Mouse (Mus musculus) G1E (cell line): Measurements from ENCODE around the gene Stx7. TPM values are rescaled to one million over a fixed set of nuclear protein-coding genes. Genes with fewer than 3 reads are reported as not detected.

Experiments
- ATAC-seq: 2 replicates; pipeline ENCODE4 v1.8.0; 2016; ENCODE audit warnings: mild to moderate bottlenecking; ENCODE audit not compliant: insufficient number of reproducible peaks, poor library complexity, low FRiP score, severe bottlenecking; ENCODE audit errors: extremely low read depth
- DNase-seq: peaks from one replicate; pipeline ENCODE4 v3.0.0; 2012; ENCODE audit warnings: low spot score
- H3K27me3 ChIP-seq: 2 replicates; pipeline ENCODE4 v1.6.1; 2012; ENCODE audit warnings: mild to moderate bottlenecking, low read length, inconsistent platforms; ENCODE audit not compliant: insufficient read depth
- H3K36me3 ChIP-seq: replicated peaks from 2 replicates; pipeline ENCODE3; 2012; ENCODE audit warnings: mild to moderate bottlenecking, inconsistent platforms
- H3K4me1 ChIP-seq: 2 replicates; pipeline ENCODE4 v1.6.1; 2012; ENCODE audit warnings: low read depth, low read length, inconsistent platforms, mixed read lengths; ENCODE audit not compliant: insufficient read depth
- H3K4me3 ChIP-seq: 2 replicates; pipeline ENCODE4 v1.5.1; 2012; ENCODE audit warnings: low read depth, mild to moderate bottlenecking, inconsistent platforms, low read length, moderate library complexity, mixed read lengths
- H3K9me3 ChIP-seq: replicated peaks from 2 replicates; pipeline ENCODE4 v1.6.1; 2012; ENCODE audit warnings: inconsistent platforms
- CTCF ChIP-seq: IDR thresholded peaks from 2 replicates; pipeline ENCODE4 v1.5.1; 2012; ENCODE audit warnings: low read depth, low read length, inconsistent platforms, mixed read lengths
- GATA1 ChIP-seq: IDR thresholded peaks from 2 replicates; pipeline ENCODE4 v1.6.1; 2012; ENCODE audit warnings: borderline replicate concordance, low read length, inconsistent platforms, mixed read lengths
- GATA2 ChIP-seq: IDR thresholded peaks from 2 replicates; pipeline ENCODE4 v1.6.1; 2012; ENCODE audit warnings: low read depth, low read length, inconsistent platforms, borderline replicate concordance
- POLR2AphosphoS5 ChIP-seq: IDR thresholded peaks from 2 replicates; pipeline ENCODE4 v1.6.1; 2012; ENCODE audit warnings: low read depth, low read length, inconsistent platforms; ENCODE audit not compliant: insufficient replicate concordance
- TAL1 ChIP-seq: conservative IDR thresholded peaks from 2 replicates; pipeline ENCODE4 v1.6.1; 2012; ENCODE audit warnings: low read depth, low read length, inconsistent platforms, mixed read lengths
- polyA plus RNA-seq: library from polyadenylated mRNA; stranded (reverse); fragments of >175 nt; gene quantifications from 2 replicates; pipeline ENCODE4 v1.2.3, GENCODE M21; 2012
- total RNA-seq, 2 experiments: library from RNA; stranded (forward) in 1 of 2; stranded (reverse) in 1 of 2; fragments of 200-1000 nt in 1 of 2; fragments of >200 nt in 1 of 2; fragmentation: Nextera tagmentation in 1 of 2; gene quantifications; 2 replicates each; pipeline ENCODE4 v1.2.3; 2014 to 2017

Stx7 gene
- total and polyA plus RNA-seq, 3 experiments = 39.2 to 61.8 (median 40.7) TPM

GRCm38 (mm10) chr10:24222911-24223310 lies 73.8 kb downstream of the Stx7 start:
- Histone ChIP-seq H3K4me1 (no peaks in the 10 kb centered on the region), H3K27me3 (peaks cover 8% of the 10 kb centered on the region), H3K9me3 (no peaks in the 10 kb centered on the region), H3K36me3 (no peaks in the 10 kb centered on the region), H3K4me3 (no peak overlapping the region)
- TF ChIP-seq CTCF (no peak), GATA2 (no peak), TAL1 (no peak), POLR2AphosphoS5 (no peak), GATA1 (no peak)
- ATAC-seq (no peak), DNase-seq (no peak)

GRCm38 (mm10) chr10:24223449-24224143 lies 74.5 kb downstream of the Stx7 start, which contains the start of gene Moxd1:
Gene Moxd1, plus strand, starts transcription at chr10:24223517.
- Histone ChIP-seq H3K27me3 (peaks cover 8% of the 10 kb centered on the region), H3K4me3 (no peak within 1 kb of the TSS), H3K4me1 (no peaks in the 10 kb centered on the region), H3K9me3 (no peaks in the 10 kb centered on the region), H3K36me3 (no peaks in the 10 kb centered on the region)
- TF ChIP-seq GATA2 (no peak), CTCF (no peak), GATA1 (no peak), POLR2AphosphoS5 (no peak), TAL1 (no peak)
- DNase-seq = no peak
- no peak for ATAC-seq

DNA sequence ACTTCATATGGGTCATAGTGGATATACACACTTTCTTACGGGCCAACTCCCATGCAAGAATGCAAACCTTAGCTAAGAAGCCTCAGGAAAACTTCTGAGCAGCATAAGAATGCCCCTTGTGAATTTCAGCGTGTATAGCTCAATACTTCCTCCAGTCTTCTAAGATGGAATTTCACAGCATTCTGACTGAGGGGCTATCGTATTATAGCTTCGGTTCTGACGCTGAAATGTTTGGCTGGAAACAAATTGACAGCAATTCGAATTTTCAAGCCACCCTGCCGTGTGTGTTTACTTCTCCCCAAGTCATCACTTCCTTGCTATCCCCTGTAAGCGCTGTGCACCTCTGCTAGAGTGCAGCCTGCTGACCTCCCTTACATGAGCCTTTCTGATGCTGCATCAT lies 75.5 kb downstream of the Stx7 start:
- Histone ChIP-seq H3K36me3 (no peaks in the 10 kb centered on the region), H3K4me3 (no peak overlapping the region), H3K27me3 (peaks cover 8% of the 10 kb centered on the region), H3K4me1 (no peaks in the 10 kb centered on the region), H3K9me3 (no peaks in the 10 kb centered on the region)
- DNase-seq (no peak), ATAC-seq (no peak)
- TF ChIP-seq GATA1 = no peak
- no peak for TF ChIP-seq GATA2
- TF ChIP-seq POLR2AphosphoS5 = no peak
- TF ChIP-seq TAL1 = no peak
- no peak for TF ChIP-seq CTCF

GRCm38 (mm10) chr10:24228318-24229183 lies 79.4 kb downstream of the Stx7 start:
- H3K9me3 ChIP-seq = no peaks in the 10 kb centered on the region
- no peaks in the 10 kb centered on the region for H3K4me1 ChIP-seq
- DNase-seq (no peak), ATAC-seq (no peak)
- H3K27me3 ChIP-seq = peaks cover 9% of the 10 kb centered on the region
- no peaks in the 10 kb centered on the region for H3K36me3 ChIP-seq
- H3K4me3 ChIP-seq = no peak overlapping the region
- no peak for TF ChIP-seq GATA1
- no peak for TF ChIP-seq CTCF
- no peak for TF ChIP-seq TAL1
- no peak for TF ChIP-seq POLR2AphosphoS5
- TF ChIP-seq GATA2 = no peak

GRCm38 (mm10) chr10:24232281-24232680 lies 83.2 kb downstream of the Stx7 start:
- H3K4me3 ChIP-seq = no peak overlapping the region
- H3K9me3 ChIP-seq = no peaks in the 10 kb centered on the region
- DNase-seq (no peak), ATAC-seq (no peak)
- H3K27me3 ChIP-seq = 0 out of 2 replicates have a peak, but pooled peaks cover 3% of the 10 kb centered on the region
- H3K4me1 ChIP-seq = no peaks in the 10 kb centered on the region
- TF ChIP-seq GATA2 (no peak), POLR2AphosphoS5 (no peak), GATA1 (no peak), CTCF (no peak), TAL1 (no peak)
- H3K36me3 ChIP-seq = no peaks in the 10 kb centered on the region

DNA sequence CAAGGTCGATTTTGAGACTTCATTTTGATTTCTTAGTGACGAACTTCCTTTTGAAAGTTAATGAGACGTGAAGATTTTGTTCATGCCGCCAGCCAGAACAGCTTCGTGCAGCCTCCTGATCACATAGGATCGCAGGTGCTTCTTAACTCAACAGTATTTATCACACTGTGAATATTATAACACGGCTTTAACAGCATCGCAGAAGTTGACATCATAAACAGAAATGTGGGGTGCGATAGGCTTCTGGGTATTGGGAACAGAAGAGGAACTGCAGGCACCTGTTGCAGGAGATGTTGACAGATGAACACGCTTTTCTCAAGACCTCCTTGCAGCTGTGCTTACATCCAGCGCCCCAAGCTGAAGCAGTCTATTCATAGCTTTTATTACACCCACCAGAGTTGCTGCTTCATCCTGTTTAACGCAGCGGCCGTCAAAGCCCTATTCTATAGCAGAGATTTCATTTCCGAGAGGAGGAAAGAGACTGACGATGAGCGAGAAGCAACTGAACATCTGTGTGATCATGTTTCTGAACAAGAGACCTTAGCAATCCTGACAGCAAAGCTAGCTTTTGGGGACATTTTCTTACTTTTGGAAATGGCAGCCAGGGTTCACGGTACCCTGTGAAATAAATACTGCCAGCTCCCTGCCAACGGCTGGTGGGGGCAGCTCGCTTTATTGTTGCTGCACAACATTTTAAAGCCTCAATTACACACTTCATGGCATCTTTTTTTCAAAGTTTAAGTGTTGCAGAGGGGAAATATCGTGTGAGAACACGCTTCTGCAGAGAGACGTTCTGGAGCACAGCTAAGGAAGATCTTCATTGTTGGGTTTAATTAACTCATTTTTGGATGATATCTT lies 86.6 kb downstream of the Stx7 start:
- ATAC-seq = no peak
- peaks cover 6% of the 10 kb centered on the region; the same call in 1 of the 2 replicates for H3K9me3 ChIP-seq
- no peak for TF ChIP-seq POLR2AphosphoS5
- no peak for TF ChIP-seq TAL1
- TF ChIP-seq GATA1 = no peak
- no peak for TF ChIP-seq GATA2

More for the DNA sequence above, 86.6 kb downstream of the Stx7 start:
- no peak for DNase-seq
- H3K4me1 ChIP-seq = no peaks in the 10 kb centered on the region
- 0 out of 2 replicates have a peak, but pooled peaks cover 3% of the 10 kb centered on the region for H3K27me3 ChIP-seq
- no peaks in the 10 kb centered on the region for H3K36me3 ChIP-seq
- H3K4me3 ChIP-seq = no peak overlapping the region

Other genes starting within 250 kb of the Stx7 start
- not detected in 2 replicates for gene Taar1, start 228.9 kb upstream of the Stx7 start, total RNA-seq (2014; fragmentation: Nextera tagmentation)
- 0.23 TPM in 1 of 2 replicates, not detected in the other for gene Taar1, start 228.9 kb upstream of the Stx7 start, total RNA-seq (2017)
- not detected in 2 replicates for gene Taar1, start 228.9 kb upstream of the Stx7 start, polyA plus RNA-seq
- gene Taar2, start 210.7 kb upstream of the Stx7 start, total RNA-seq (2014; fragmentation: Nextera tagmentation) = not detected in 2 replicates
- 0.12 TPM in 1 of 2 replicates, not detected in the other for gene Taar2, start 210.7 kb upstream of the Stx7 start, total RNA-seq (2017)
- gene Taar2, start 210.7 kb upstream of the Stx7 start, polyA plus RNA-seq = not detected in 2 replicates
- gene Taar3, start 199.7 kb upstream of the Stx7 start, total RNA-seq (2014; fragmentation: Nextera tagmentation) = not detected in 2 replicates
- 0.11 TPM in 1 of 2 replicates, not detected in the other for gene Taar3, start 199.7 kb upstream of the Stx7 start, total RNA-seq (2017)
- not detected in 2 replicates for gene Taar3, start 199.7 kb upstream of the Stx7 start, polyA plus RNA-seq
- gene Taar4, start 188.8 kb upstream of the Stx7 start, total RNA-seq (2014; fragmentation: Nextera tagmentation) = not detected in 2 replicates
- gene Taar4, start 188.8 kb upstream of the Stx7 start, total RNA-seq (2017) = 0.29 TPM in 1 of 2 replicates, not detected in the other
- not detected in 2 replicates for gene Taar4, start 188.8 kb upstream of the Stx7 start, polyA plus RNA-seq
- gene Taar5, start 178.6 kb upstream of the Stx7 start, total RNA-seq (2014; fragmentation: Nextera tagmentation) = not detected in 2 replicates
- 0.38 TPM in 1 of 2 replicates, not detected in the other for gene Taar5, start 178.6 kb upstream of the Stx7 start, total RNA-seq (2017)
- not detected in 2 replicates for gene Taar5, start 178.6 kb upstream of the Stx7 start, polyA plus RNA-seq
- gene Taar6, start 163.7 kb upstream of the Stx7 start, total RNA-seq (2014; fragmentation: Nextera tagmentation) = not detected in 2 replicates
- not detected in 2 replicates for gene Taar6, start 163.7 kb upstream of the Stx7 start, total RNA-seq (2017)
- not detected in 2 replicates for gene Taar6, start 163.7 kb upstream of the Stx7 start, polyA plus RNA-seq
- gene Taar7a, start 155.8 kb upstream of the Stx7 start, total RNA-seq (2014; fragmentation: Nextera tagmentation) = not detected in 2 replicates
- gene Taar7a, start 155.8 kb upstream of the Stx7 start, total RNA-seq (2017) = not detected in 2 replicates
- not detected in 2 replicates for gene Taar7a, start 155.8 kb upstream of the Stx7 start, polyA plus RNA-seq
- gene Taar7b, start 149.4 kb upstream of the Stx7 start, total RNA-seq (2014; fragmentation: Nextera tagmentation) = not detected in 2 replicates
- gene Taar7b, start 149.4 kb upstream of the Stx7 start, total RNA-seq (2017) = not detected in 2 replicates
- not detected in 2 replicates for gene Taar7b, start 149.4 kb upstream of the Stx7 start, polyA plus RNA-seq
- gene Taar7d, start 122.1 kb upstream of the Stx7 start, total RNA-seq (2014; fragmentation: Nextera tagmentation) = not detected in 2 replicates
- gene Taar7d, start 122.1 kb upstream of the Stx7 start, total RNA-seq (2017) = 0.16 TPM in 1 of 2 replicates, not detected in the other
- gene Taar7d, start 122.1 kb upstream of the Stx7 start, polyA plus RNA-seq = not detected in 2 replicates
- not detected in 2 replicates for gene Taar7e, start 111.7 kb upstream of the Stx7 start, total RNA-seq (2014; fragmentation: Nextera tagmentation)
- 0.33 TPM in 1 of 2 replicates, not detected in the other for gene Taar7e, start 111.7 kb upstream of the Stx7 start, total RNA-seq (2017)
- gene Taar7e, start 111.7 kb upstream of the Stx7 start, polyA plus RNA-seq = not detected in 2 replicates
- gene Taar7f, start 99.8 kb upstream of the Stx7 start, total RNA-seq (2014; fragmentation: Nextera tagmentation) = not detected in 2 replicates
- gene Taar7f, start 99.8 kb upstream of the Stx7 start, total RNA-seq (2017) = not detected in 2 replicates
- not detected in 2 replicates for gene Taar7f, start 99.8 kb upstream of the Stx7 start, polyA plus RNA-seq
- gene Taar8a, start 72.8 kb upstream of the Stx7 start, total RNA-seq (2014; fragmentation: Nextera tagmentation) = not detected in 2 replicates
- not detected in 2 replicates for gene Taar8a, start 72.8 kb upstream of the Stx7 start, total RNA-seq (2017)
- not detected in 2 replicates for gene Taar8a, start 72.8 kb upstream of the Stx7 start, polyA plus RNA-seq
- gene Taar8b, start 57.0 kb upstream of the Stx7 start, total RNA-seq (2014; fragmentation: Nextera tagmentation) = not detected in 2 replicates
- gene Taar8b, start 57.0 kb upstream of the Stx7 start, total RNA-seq (2017) = not detected in 2 replicates
- gene Taar8b, start 57.0 kb upstream of the Stx7 start, polyA plus RNA-seq = not detected in 2 replicates
- not detected in 2 replicates for gene Taar8c, start 47.4 kb upstream of the Stx7 start, total RNA-seq (2014; fragmentation: Nextera tagmentation)
- gene Taar8c, start 47.4 kb upstream of the Stx7 start, total RNA-seq (2017) = not detected in 2 replicates
- gene Taar8c, start 47.4 kb upstream of the Stx7 start, polyA plus RNA-seq = not detected in 2 replicates
- gene Taar9, start 39.8 kb upstream of the Stx7 start, total RNA-seq (2014; fragmentation: Nextera tagmentation) = not detected in 2 replicates
- gene Taar9, start 39.8 kb upstream of the Stx7 start, total RNA-seq (2017) = 0.11 TPM in 1 of 2 replicates, not detected in the other
- gene Taar9, start 39.8 kb upstream of the Stx7 start, polyA plus RNA-seq = not detected in 2 replicates
- gene Moxd1, start 74.2 kb downstream of the Stx7 start, total RNA-seq (2014; fragmentation: Nextera tagmentation) = not detected in 2 replicates
- 0.06 TPM in 1 of 2 replicates, not detected in the other for gene Moxd1, start 74.2 kb downstream of the Stx7 start, total RNA-seq (2017)
- gene Moxd1, start 74.2 kb downstream of the Stx7 start, polyA plus RNA-seq = not detected in 2 replicates